7 mouse cellular contexts compared by ENCODE assay signal in genomic region chr7:25781937-25782610, GRCm38 (mm10). TPM values are rescaled to one million over a fixed set of nuclear protein-coding genes. Genes with fewer than 3 reads are reported as not detected.
DNase-seq lines count a peak whose midpoint lies in the region; ATAC-seq and TF ChIP-seq lines count a peak whose summit lies in the region.

No protein-coding gene starts in this region.

- peak; percentile 43 for ATAC-seq in heart, embryonic 16.5 days (replicated peaks; ENCODE audit: extremely low read depth, insufficient read depth, low FRiP score)
- ATAC-seq in stomach, embryonic 14.5 days (ENCODE audit: insufficient number of reproducible peaks, insufficient read depth, low FRiP score, low read depth), result peak; percentile 81

- DNase-seq in CD4-positive, CD25-positive, alpha-beta regulatory T cell, adult 2 months (ENCODE audit: low read depth, low spot score), result peak; percentile 68
- DNase-seq in MN1 (ENCODE audit: low spot score), result peak; percentile 30
- DNase-seq in lung, adult 2 months, result no peak
- DNase-seq in cerebellum, adult 8-10 months, result no peak
- DNase-seq in left cerebral cortex, adult 11 months (ENCODE audit: low spot score), result no peak

- no peak for TF ChIP-seq POLR2A in lung, adult 2 months (IDR thresholded peaks at IDR 0.05; ENCODE audit: borderline replicate concordance, extremely low read depth, low read depth, low read length)

- peaks cover 19% of the 10 kb centered on the region for H3K4me1 ChIP-seq in heart, embryonic 16.5 days (ENCODE audit: control insufficient read depth, insufficient read depth, low read length)
- H3K4me1 ChIP-seq in lung, adult 2 months (ENCODE audit: control insufficient read depth, insufficient read depth, low read length), result peaks cover 11% of the 10 kb centered on the region
- peaks cover 19% of the 10 kb centered on the region for H3K4me1 ChIP-seq in stomach, embryonic 14.5 days (ENCODE audit: control insufficient read depth, insufficient read depth, low read length)

- no peak for TF ChIP-seq CTCF in lung, adult 2 months (IDR thresholded peaks at IDR 0.05; ENCODE audit: insufficient read depth, low read length)

- H3K36me3 ChIP-seq in heart, embryonic 16.5 days (ENCODE audit: control insufficient read depth, insufficient read depth), result no peaks in the 10 kb centered on the region; the same call in 1 of the 2 replicates
- H3K36me3 ChIP-seq in stomach, embryonic 14.5 days (ENCODE audit: control insufficient read depth, insufficient read depth, low read length), result peaks cover 18% of the 10 kb centered on the region

- no peaks in the 10 kb centered on the region for H3K9me3 ChIP-seq in heart, embryonic 16.5 days (replicated peaks; ENCODE audit: control insufficient read depth, low read length)
- no peaks in the 10 kb centered on the region for H3K9me3 ChIP-seq in stomach, embryonic 14.5 days (ENCODE audit: control insufficient read depth, low read depth, low read length)

- H3K4me2 ChIP-seq in heart, embryonic 16.5 days (ENCODE audit: low read depth, low read length), result peak overlapping the region; percentile 82
- peak overlapping the region; percentile 71 for H3K4me2 ChIP-seq in stomach, embryonic 14.5 days (replicated peaks; ENCODE audit: low read depth, low read length)

- H3K27me3 ChIP-seq in heart, embryonic 16.5 days (ENCODE audit: control insufficient read depth, insufficient read depth, low read length), result no peaks in the 10 kb centered on the region
- no peaks in the 10 kb centered on the region for H3K27me3 ChIP-seq in stomach, embryonic 14.5 days (ENCODE audit: control insufficient read depth, insufficient read depth, low read length)

- peak overlapping the region; percentile 59 for H3K27ac ChIP-seq in heart, embryonic 16.5 days (ENCODE audit: low read length)
- H3K27ac ChIP-seq in stomach, embryonic 14.5 days (ENCODE audit: low read length), result peak overlapping the region; percentile 89

- H3K4me3 ChIP-seq in heart, embryonic 16.5 days (ENCODE audit: low read length), result peak overlapping the region; percentile 49
- peak overlapping the region; percentile 26 for H3K4me3 ChIP-seq in lung, adult 2 months (replicated peaks; ENCODE audit: extremely low read depth, low read depth, low read length)
- peak overlapping the region; percentile 18 for H3K4me3 ChIP-seq in stomach, embryonic 14.5 days (ENCODE audit: low read depth, low read length)

- peak overlapping the region; percentile 71 for H3K9ac ChIP-seq in heart, embryonic 16.5 days (ENCODE audit: low read length)
- H3K9ac ChIP-seq in stomach, embryonic 14.5 days (replicated peaks; ENCODE audit: low read depth, low read length), result peak overlapping the region; percentile 52; the same call in 1 of the 2 replicates

- 39% methylated on average over 11 of the region's 11 CpGs for WGBS in heart, embryonic 16.5 days
- WGBS in lung, adult 2 months, result 18% methylated on average over 11 of the region's 11 CpGs
- whole genome bisulfite sequencing in stomach, embryonic 14.5 days, result 17% methylated on average over 11 of the region's 11 CpGs

RNA-seq across cellular contexts. Expression of gene Axl, which starts 6.4 kb away (rescaled TPM):
- 44.5 and 45.1 TPM in 2 replicates for polyA plus RNA-seq in heart, embryonic 16.5 days (2015; fragmentation: Nextera tagmentation; extraction: Ambion mirVana)
- 91.8 and 92.0 TPM in 2 replicates for polyA plus RNA-seq in lung, adult 2 months (2012; rRNA removed)
- 66.4 and 75.3 TPM in 2 replicates for polyA plus RNA-seq in stomach, embryonic 14.5 days (2014; fragmentation: Nextera tagmentation; extraction: Ambion mirVana)

RNA-seq across cellular contexts. Expression of gene Hnrnpul1, which starts 27.5 kb away (rescaled TPM):
- polyA plus RNA-seq in heart, embryonic 16.5 days (2015; fragmentation: Nextera tagmentation; extraction: Ambion mirVana), result 32.3 and 34.4 TPM in 2 replicates
- polyA plus RNA-seq in lung, adult 2 months (2012; rRNA removed), result 43.8 and 49.9 TPM in 2 replicates
- polyA plus RNA-seq in stomach, embryonic 14.5 days (2014; fragmentation: Nextera tagmentation; extraction: Ambion mirVana), result 77.2 and 77.8 TPM in 2 replicates

RNA-seq across cellular contexts. Expression of gene Cyp2s1, which starts 34.6 kb away (rescaled TPM):
- 5.4 and 5.8 TPM in 2 replicates for polyA plus RNA-seq in heart, embryonic 16.5 days (2015; fragmentation: Nextera tagmentation; extraction: Ambion mirVana)
- 116 and 135 TPM in 2 replicates for polyA plus RNA-seq in lung, adult 2 months (2012; rRNA removed)
- polyA plus RNA-seq in stomach, embryonic 14.5 days (2014; fragmentation: Nextera tagmentation; extraction: Ambion mirVana), result 32.0 and 34.1 TPM in 2 replicates

Comparison
In these comparisons a context has a peak if more than half of its experiments do, and no peak if none do; other contexts are left out.
1. DNase-seq: peak in CD4-positive, CD25-positive, alpha-beta regulatory T cell, adult 2 months (single experiment) and MN1 (single experiment); none in lung, adult 2 months (single experiment), cerebellum, adult 8-10 months (single experiment) and left cerebral cortex, adult 11 months (single experiment).
2. Peak in every context shown above with its lines, with median percentiles within 50 percentile points of each other: H3K4me3 ChIP-seq.